Mouse (Mus musculus) myocyte (in vitro differentiated cells): ENCODE results near the gene Il25. TPM values are rescaled to one million over a fixed set of nuclear protein-coding genes. Genes with fewer than 3 reads are reported as not detected.

Experiments
- H3K27me3 ChIP-seq: one replicate; pipeline ENCODE4 v1.6.1; 2011; ENCODE audit not compliant: control insufficient read depth, insufficient read depth, insufficient read length
- H3K36me3 ChIP-seq: one replicate; pipeline ENCODE4 v1.6.1; 2011; ENCODE audit not compliant: control insufficient read depth, insufficient read depth
- H3K4me2 ChIP-seq: one replicate; pipeline ENCODE4 v1.6.1; 2011; ENCODE audit warnings: low read depth, control low read depth
- H3K4me3 ChIP-seq: one replicate; pipeline ENCODE4 v1.5.1; 2011; ENCODE audit warnings: mild to moderate bottlenecking, control low read depth, moderate library complexity
- H3K79me2 ChIP-seq: one replicate; pipeline ENCODE4 v1.6.1; 2011; ENCODE audit not compliant: control insufficient read depth, insufficient read depth
- H3ac ChIP-seq: one replicate; pipeline ENCODE4 v1.6.1; 2011; ENCODE audit not compliant: control insufficient read depth, insufficient read length
- CEBPB ChIP-seq: IDR thresholded peaks from 2 replicates; pipeline ENCODE4 v1.6.1; 2011; ENCODE audit warnings: mild to moderate bottlenecking, moderate library complexity; ENCODE audit not compliant: poor library complexity, insufficient read depth, severe bottlenecking
- E2F4 ChIP-seq: IDR thresholded peaks from one replicate; pipeline ENCODE4 v1.6.1; 2011; ENCODE audit warnings: mild to moderate bottlenecking, control low read depth, moderate library complexity; ENCODE audit not compliant: insufficient read depth
- MAX ChIP-seq: IDR thresholded peaks from one replicate; pipeline ENCODE4 v1.6.1; 2011; ENCODE audit warnings: low read depth, mild to moderate bottlenecking, control low read depth
- MYOD1 ChIP-seq, 3 experiments: IDR thresholded peaks; one replicate each; pipeline ENCODE4 v1.6.1; 2011; ENCODE audit warnings: control low read depth in 2 of 3, low read depth in 2 of 3, mild to moderate bottlenecking in 2 of 3, moderate library complexity in 1 of 3; ENCODE audit not compliant: insufficient read length in 2 of 3, control insufficient read depth in 1 of 3
- MYOG ChIP-seq, 3 experiments: IDR thresholded peaks; one replicate each; pipeline ENCODE4 v1.6.1; 2011; ENCODE audit warnings: control low read depth in 2 of 3, low read depth in 2 of 3, mild to moderate bottlenecking in 2 of 3; ENCODE audit not compliant: insufficient read length in 2 of 3, control insufficient read depth in 1 of 3, insufficient read depth in 1 of 3
- POLR2A ChIP-seq: IDR thresholded peaks from one replicate; pipeline ENCODE4 v1.6.1; 2011; ENCODE audit warnings: low read depth, mild to moderate bottlenecking, control low read depth, moderate library complexity; ENCODE audit not compliant: insufficient read length
- POLR2AphosphoS2 ChIP-seq: IDR thresholded peaks from one replicate; pipeline ENCODE4 v1.6.1; 2011; ENCODE audit warnings: low read depth, control low read depth; ENCODE audit not compliant: insufficient read length
- REST ChIP-seq: IDR thresholded peaks from one replicate; pipeline ENCODE4 v1.6.1; 2011; ENCODE audit warnings: mild to moderate bottlenecking, control low read depth, moderate library complexity; ENCODE audit not compliant: insufficient read depth, insufficient read length
- SRF ChIP-seq: IDR thresholded peaks from one replicate; pipeline ENCODE4 v1.6.1; 2011; ENCODE audit warnings: low read depth; ENCODE audit not compliant: control insufficient read depth, insufficient read length
- TCF12 ChIP-seq: IDR thresholded peaks from one replicate; pipeline ENCODE4 v1.6.1; 2011; ENCODE audit warnings: mild to moderate bottlenecking, control low read depth; ENCODE audit not compliant: poor library complexity, insufficient read depth, severe bottlenecking
- TCF3 ChIP-seq: IDR thresholded peaks from one replicate; pipeline ENCODE4 v1.6.1; 2011; ENCODE audit warnings: low read depth, control low read depth; ENCODE audit not compliant: insufficient read length
- USF1 ChIP-seq: IDR thresholded peaks from one replicate; pipeline ENCODE4 v1.6.1; 2011; ENCODE audit warnings: low read depth, mild to moderate bottlenecking, control low read depth, moderate library complexity
- polyA plus RNA-seq: library from polyadenylated mRNA; unstranded; fragments of >200 nt; fragmentation: generic; extraction: Trizol; gene quantifications from one replicate; pipeline ENCODE4 v1.2.1, GENCODE M21; 2012; ENCODE audit warnings: missing spikeins

Il25 gene
- polyA plus RNA-seq, 1 experiment = 0.05 TPM

- no peaks in the 10 kb centered on the region for H3K36me3 ChIP-seq
Measured at GRCm38 (mm10) chr14:54908682-54909081, 23.8 kb upstream of the Il25 start.

DNA sequence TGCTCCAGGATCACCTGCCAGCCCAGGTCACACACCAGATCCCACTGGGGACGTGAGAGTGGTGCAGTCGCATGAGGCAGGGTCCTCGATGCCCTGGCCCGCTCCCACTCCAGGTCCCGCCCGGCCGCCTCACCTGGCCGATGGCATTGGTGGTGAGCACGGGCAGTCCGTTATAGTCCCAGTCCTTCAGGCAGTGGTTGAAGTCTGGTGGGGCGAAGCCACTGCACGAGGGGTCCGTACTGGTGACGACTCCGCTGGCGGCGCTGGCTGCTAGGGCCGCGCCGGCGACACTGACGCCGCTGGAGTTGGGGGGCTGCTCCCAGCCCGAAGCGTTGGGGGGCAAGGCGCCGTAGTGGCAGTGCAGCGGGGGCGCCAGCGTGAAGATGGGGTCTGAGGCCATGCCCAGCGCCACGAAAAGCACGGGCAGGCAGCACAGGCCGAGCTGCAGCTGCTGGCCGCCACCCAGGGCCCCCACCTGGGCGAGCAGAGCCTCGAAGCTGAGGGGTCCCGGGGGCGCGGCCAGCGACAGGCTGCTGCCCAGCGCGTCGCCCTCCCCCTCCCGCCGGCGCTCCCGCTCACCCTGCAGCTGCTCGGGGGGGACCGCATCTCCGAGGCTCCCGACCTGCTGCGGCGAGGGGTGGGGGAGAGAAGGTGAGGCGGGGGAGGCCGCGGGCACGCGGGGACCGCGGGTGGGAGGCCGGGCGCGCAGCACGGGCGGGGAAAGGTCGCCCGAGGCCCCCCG is 20.2 kb upstream of the Il25 start:
- TF ChIP-seq MYOG (IDR thresholded peaks at IDR 0.05; ENCODE audit: control insufficient read depth in 1 of 3, insufficient read depth in 1 of 3, insufficient read length in 2 of 3, low read depth in 2 of 3) (no peak), SRF (no peak), MAX (no peak), CEBPB (no peak), POLR2A (no peak), REST (no peak), TCF3 (no peak), USF1 (no peak), E2F4 (no peak), POLR2AphosphoS2 (no peak), TCF12 (no peak), MYOD1 (IDR thresholded peaks at IDR 0.05; ENCODE audit: control insufficient read depth in 1 of 3, insufficient read length in 2 of 3, low read depth in 2 of 3) (no peak)

More at GRCm38 (mm10) chr14:54908682-54909081, 23.8 kb upstream of the Il25 start:
- TF ChIP-seq USF1 = no peak
- TF ChIP-seq TCF12 = no peak
- peaks cover 20% of the 10 kb centered on the region for H3K27me3 ChIP-seq
- H3K79me2 ChIP-seq = no peaks in the 10 kb centered on the region
- no peak overlapping the region for H3K4me3 ChIP-seq
- H3ac ChIP-seq = no peak overlapping the region
- no peak overlapping the region for H3K4me2 ChIP-seq

GRCm38 (mm10) chr14:54912886-54913285 is 19.6 kb upstream of the Il25 start, which contains the start of gene Slc22a17:
Gene Slc22a17 (minus strand): TSS chr14:54913132.
- TF ChIP-seq CEBPB (no peak), MYOD1 (IDR thresholded peaks at IDR 0.05; ENCODE audit: control insufficient read depth in 1 of 3, insufficient read length in 2 of 3, low read depth in 2 of 3) (no peak), MYOG (IDR thresholded peaks at IDR 0.05; ENCODE audit: control insufficient read depth in 1 of 3, insufficient read depth in 1 of 3, insufficient read length in 2 of 3, low read depth in 2 of 3) (no peak), SRF (no peak), TCF3 (no peak), TCF12 (no peak), POLR2AphosphoS2 (no peak), USF1 (no peak)
- no peaks in the 10 kb centered on the region for H3K36me3 ChIP-seq
- H3K27me3 ChIP-seq = peaks cover 44% of the 10 kb centered on the region
- no peak within 1 kb of the TSS for H3K4me3 ChIP-seq
- no peaks in the 10 kb centered on the region for H3K79me2 ChIP-seq
- H3ac ChIP-seq = no peak within 1 kb of the TSS
- H3K4me2 ChIP-seq = no peak within 1 kb of the TSS

More for the DNA sequence above, 20.2 kb upstream of the Il25 start:
- no peaks in the 10 kb centered on the region for H3K36me3 ChIP-seq
- no peak overlapping the region for H3ac ChIP-seq
- H3K4me3 ChIP-seq = no peak overlapping the region
- no peaks in the 10 kb centered on the region for H3K79me2 ChIP-seq
- H3K27me3 ChIP-seq = peaks cover 43% of the 10 kb centered on the region
- H3K4me2 ChIP-seq = no peak overlapping the region

DNA sequence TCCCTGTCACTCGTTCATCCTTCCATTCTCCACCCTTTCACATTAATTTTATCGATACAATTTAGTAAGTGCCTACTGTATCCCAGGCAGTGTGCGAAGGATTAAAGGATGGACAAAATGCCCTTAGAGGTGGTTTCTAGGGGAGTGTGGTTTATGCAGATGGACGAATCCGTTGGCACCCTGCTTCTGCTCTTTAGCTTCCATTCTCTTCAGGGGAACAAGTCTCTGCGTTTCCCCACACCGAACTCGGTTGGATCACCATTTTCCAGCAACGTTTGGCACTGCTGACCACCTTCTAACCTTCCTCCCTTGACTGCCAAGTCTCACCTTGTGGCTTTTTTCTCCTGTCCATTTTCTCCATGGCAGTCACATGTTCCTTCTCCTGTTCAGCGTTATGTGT is 19.2 kb upstream of the Il25 start:
- Histone ChIP-seq H3K79me2 (no peaks in the 10 kb centered on the region), H3K4me2 (no peak overlapping the region), H3ac (no peak overlapping the region), H3K27me3 (peaks cover 45% of the 10 kb centered on the region), H3K36me3 (no peaks in the 10 kb centered on the region), H3K4me3 (no peak overlapping the region)
- TF ChIP-seq POLR2A = no peak
- no peak for TF ChIP-seq SRF
- TF ChIP-seq TCF3 = no peak
- no peak for TF ChIP-seq TCF12
- TF ChIP-seq CEBPB = no peak
- no peak for TF ChIP-seq E2F4
- TF ChIP-seq POLR2AphosphoS2 = no peak
- no peak for TF ChIP-seq MAX
- no peak for TF ChIP-seq REST
- TF ChIP-seq MYOG (IDR thresholded peaks at IDR 0.05; ENCODE audit: control insufficient read depth in 1 of 3, insufficient read depth in 1 of 3, insufficient read length in 2 of 3, low read depth in 2 of 3) = no peak

DNA sequence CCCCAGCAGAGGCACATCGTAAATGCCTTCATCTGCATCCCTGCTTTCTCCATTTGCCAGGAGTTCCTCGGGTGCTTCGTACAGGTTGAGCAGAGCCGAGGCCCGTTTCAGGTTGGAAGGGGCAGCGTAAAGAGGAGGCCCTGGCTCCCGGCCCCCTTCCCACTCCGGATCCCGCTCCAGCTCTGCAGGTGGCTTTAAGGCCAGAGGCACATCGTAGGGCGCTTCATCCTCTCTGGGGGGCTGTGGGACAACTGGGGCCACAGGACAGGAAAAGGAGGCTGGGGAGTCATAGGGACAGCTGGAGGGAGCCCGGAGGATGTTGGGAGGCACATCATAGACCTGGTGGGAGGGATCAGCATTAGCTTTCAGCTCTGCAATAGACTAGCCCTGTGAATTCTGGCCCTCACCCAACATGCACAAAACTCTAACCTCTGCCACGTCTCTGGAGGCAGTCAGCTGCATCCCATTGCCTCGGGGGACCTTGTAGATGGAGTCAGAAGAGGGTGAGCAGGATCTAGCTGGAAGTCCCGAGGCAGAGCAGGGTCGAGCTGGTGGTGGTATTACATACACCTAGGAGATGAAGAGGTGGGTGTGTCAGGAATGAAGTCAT is 12.3 kb upstream of the Il25 start:
- Histone ChIP-seq H3K27me3 (peaks cover 36% of the 10 kb centered on the region), H3ac (no peak overlapping the region), H3K4me2 (no peak overlapping the region), H3K36me3 (no peaks in the 10 kb centered on the region), H3K79me2 (no peaks in the 10 kb centered on the region), H3K4me3 (no peak overlapping the region)
- TF ChIP-seq POLR2A = no peak
- TF ChIP-seq POLR2AphosphoS2 = no peak
- no peak for TF ChIP-seq SRF
- TF ChIP-seq REST = no peak
- no peak for TF ChIP-seq MYOG (IDR thresholded peaks at IDR 0.05; ENCODE audit: control insufficient read depth in 1 of 3, insufficient read depth in 1 of 3, insufficient read length in 2 of 3, low read depth in 2 of 3)
- no peak for TF ChIP-seq MYOD1 (IDR thresholded peaks at IDR 0.05; ENCODE audit: control insufficient read depth in 1 of 3, insufficient read length in 2 of 3, low read depth in 2 of 3)
- no peak for TF ChIP-seq USF1
